Mouse (Mus musculus) heart, embryonic 10.5 days (tissue): Measurements from ENCODE around the gene Pycard. TPM values are rescaled to one million over a fixed set of nuclear protein-coding genes. Genes with fewer than 3 reads are reported as not detected.

ENCODE experiments used
- DNase-seq: peaks from one replicate; pipeline ENCODE4 v3.0.0-alpha.2; 2017; ENCODE audit warnings: low spot score
- H3K27ac ChIP-seq: fragments of 300-500 bp; sonication (generic); 2 replicates; pipeline ENCODE4 v1.5.1; 2016; ENCODE audit warnings: mild to moderate bottlenecking
- H3K27me3 ChIP-seq: fragments of 300-500 bp; sonication (generic); 2 replicates; pipeline ENCODE4 v1.6.1; 2016; ENCODE audit warnings: mild to moderate bottlenecking; ENCODE audit not compliant: poor library complexity, insufficient read depth, severe bottlenecking
- H3K36me3 ChIP-seq: fragments of 300-500 bp; sonication (generic); 2 replicates; pipeline ENCODE4 v1.6.1; 2016; ENCODE audit warnings: mild to moderate bottlenecking, moderate library complexity
- H3K4me1 ChIP-seq: fragments of 300-500 bp; sonication (generic); 2 replicates; pipeline ENCODE4 v1.6.1; 2016; ENCODE audit warnings: mild to moderate bottlenecking
- H3K4me3 ChIP-seq: fragments of 300-500 bp; sonication (generic); 2 replicates; pipeline ENCODE4 v1.5.1; 2016; ENCODE audit warnings: mild to moderate bottlenecking, moderate library complexity
- H3K9me3 ChIP-seq: fragments of 300-500 bp; sonication (generic); 2 replicates; pipeline ENCODE4 v1.6.1; 2016; ENCODE audit warnings: mild to moderate bottlenecking, moderate library complexity
- WGBS: fragments of 180-500 bp; shearing (Covaris S2); methylation state at CpG from one replicate; pipeline ENCODE4 v1.1.7; 2016; 5-methylcytosine and 5-hydroxymethylcytosine counted together
- polyA plus RNA-seq: library from polyadenylated mRNA; unstranded; fragments of >200 nt; fragmentation: Nextera tagmentation; extraction: Ambion mirVana; gene quantifications from 2 replicates; pipeline ENCODE4 v1.2.1, GENCODE M21; 2016

Gene Pycard
- polyA plus RNA-seq, 1 experiment from 2014 or later = 27.8 TPM

- Histone ChIP-seq H3K4me3 (peak overlapping the region; percentile 57), H3K9me3 (no peaks in the 10 kb centered on the region), H3K27ac (peak overlapping the region; percentile 77; the same call in 1 of the 2 replicates), H3K4me1 (peaks cover 22% of the 10 kb centered on the region), H3K27me3 (no peaks in the 10 kb centered on the region), H3K36me3 (peaks cover 30% of the 10 kb centered on the region)
- WGBS = 43% methylated on average over 5 of the region's 5 CpGs
- DNase-seq = no peak
Measured at GRCm38 (mm10) chr7:127992488-127993340, 953 bp downstream of the Pycard start.

DNA sequence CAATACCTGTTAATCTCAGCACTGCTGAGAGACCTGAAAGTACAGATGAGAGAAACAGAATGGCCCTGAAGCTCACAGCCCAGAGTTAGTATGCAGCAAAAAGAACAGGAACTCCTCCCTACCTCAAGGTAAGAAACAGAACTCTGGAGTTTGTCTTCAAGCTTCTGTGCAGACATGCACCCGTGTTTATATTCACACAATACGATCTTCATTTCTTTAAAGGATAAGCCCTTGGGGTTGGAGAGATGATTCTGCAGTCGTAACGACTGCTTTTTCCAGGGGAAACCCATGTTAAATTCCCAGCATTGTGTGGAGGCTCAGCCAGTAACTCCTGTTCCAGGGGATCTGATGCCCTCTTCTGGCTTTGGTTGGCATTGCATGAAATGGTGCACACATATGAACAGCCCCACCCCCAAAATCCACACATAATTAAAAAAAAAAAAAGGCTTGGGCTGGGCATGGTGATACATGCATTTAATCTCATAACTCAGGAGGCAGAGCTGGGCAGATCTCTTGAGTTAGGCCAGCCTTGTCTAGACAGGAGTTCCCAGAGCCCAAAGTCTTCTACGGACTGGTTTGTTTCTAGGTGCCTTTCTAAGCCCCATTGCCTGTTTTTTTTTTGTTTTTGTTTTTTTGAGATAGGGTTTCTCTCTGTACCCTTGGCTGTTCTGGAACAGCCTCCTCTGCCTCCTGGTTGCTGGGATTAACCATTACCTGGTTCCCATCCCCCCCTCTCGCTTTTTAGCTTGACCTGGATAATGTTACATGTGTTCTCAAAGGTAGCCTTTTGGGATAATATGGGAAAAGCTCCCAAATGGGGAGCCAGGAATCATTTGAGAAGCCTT, 1.8 kb downstream of the Pycard start:
- peaks cover 38% of the 10 kb centered on the region for H3K36me3 ChIP-seq
- no peaks in the 10 kb centered on the region for H3K27me3 ChIP-seq
- no peak overlapping the region for H3K4me3 ChIP-seq
- no peaks in the 10 kb centered on the region for H3K9me3 ChIP-seq
- DNase-seq = peak; percentile 74
- peaks cover 22% of the 10 kb centered on the region for H3K4me1 ChIP-seq
- H3K27ac ChIP-seq = no peak overlapping the region
- WGBS = 51% methylated on average over 6 of the region's 6 CpGs

DNA sequence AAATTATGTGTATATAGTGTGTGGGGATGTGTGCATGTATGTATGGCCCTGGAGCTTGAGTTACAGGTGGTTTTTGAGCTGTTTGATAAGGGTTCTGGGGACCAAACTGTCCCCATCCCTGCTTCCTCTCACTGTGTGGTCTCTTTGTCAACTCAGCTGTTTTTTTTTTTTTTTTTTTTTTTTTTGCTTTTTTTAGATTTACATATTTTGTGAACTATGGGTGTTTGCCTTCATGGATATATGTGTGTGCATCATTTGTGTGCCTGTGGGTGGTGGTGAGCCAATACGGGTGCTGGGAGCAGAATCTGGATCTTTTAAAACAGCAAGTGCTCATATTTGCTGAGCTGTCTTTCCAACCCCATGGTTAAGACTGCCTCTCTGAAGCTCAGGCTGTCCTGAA, 4.8 kb downstream of the Pycard start:
- H3K36me3 ChIP-seq = peaks cover 68% of the 10 kb centered on the region
- H3K27me3 ChIP-seq = no peaks in the 10 kb centered on the region
- WGBS = 88% methylated on average over 1 of the region's 1 CpGs
- H3K4me1 ChIP-seq = peaks cover 20% of the 10 kb centered on the region
- H3K27ac ChIP-seq = no peak overlapping the region
- no peak for DNase-seq
- H3K9me3 ChIP-seq = no peaks in the 10 kb centered on the region
- H3K4me3 ChIP-seq = no peak overlapping the region

DNA sequence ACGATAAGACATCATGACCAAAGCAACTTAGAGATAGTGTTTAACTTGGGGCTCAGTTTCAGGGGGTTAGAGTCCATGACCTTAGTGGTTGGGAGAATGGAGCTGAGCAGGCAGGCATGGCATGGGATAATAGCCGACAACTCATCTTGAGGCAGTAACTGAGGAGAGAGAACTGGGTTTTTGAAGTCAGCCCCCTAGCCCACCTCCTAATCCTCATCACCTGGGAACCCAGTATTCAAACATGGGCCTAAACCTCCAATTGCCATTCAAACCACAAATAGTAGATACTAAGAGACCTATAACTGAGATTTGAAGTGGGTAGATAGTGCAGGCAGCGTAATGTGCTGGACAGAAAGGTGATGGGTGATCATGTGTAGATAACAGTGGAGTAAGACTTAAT, 13.1 kb downstream of the Pycard start:
- Histone ChIP-seq H3K36me3 (peaks cover 100% of the 10 kb centered on the region), H3K27ac (no peak overlapping the region), H3K4me3 (no peak overlapping the region), H3K27me3 (no peaks in the 10 kb centered on the region), H3K9me3 (no peaks in the 10 kb centered on the region), H3K4me1 (no peaks in the 10 kb centered on the region)
- WGBS = 95% methylated on average over 3 of the region's 3 CpGs
- DNase-seq = peak; percentile 53

DNA sequence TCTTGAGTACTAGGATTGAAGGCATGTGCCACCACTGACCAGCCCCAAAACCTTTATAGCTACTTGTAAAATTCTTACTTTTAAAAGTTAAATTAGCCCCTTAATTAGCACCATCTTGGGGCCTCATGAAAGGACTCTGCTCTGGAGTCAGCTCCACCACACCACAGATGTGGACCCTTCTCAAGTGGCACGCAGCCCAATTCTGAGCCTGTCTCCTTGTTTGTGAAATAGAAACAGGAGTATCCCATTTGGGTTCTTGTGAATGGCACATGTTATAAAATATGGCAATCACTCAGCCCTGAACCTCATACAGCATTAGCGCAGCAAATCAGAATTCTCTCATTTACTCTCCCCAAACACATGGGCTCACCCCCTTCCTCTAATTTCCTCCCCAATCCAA, 14.8 kb downstream of the Pycard start:
- DNase-seq = peak; percentile 58
- no peaks in the 10 kb centered on the region for H3K9me3 ChIP-seq
- WGBS = 99% methylated on average over 2 of the region's 2 CpGs
- no peaks in the 10 kb centered on the region for H3K4me1 ChIP-seq
- H3K27me3 ChIP-seq = no peaks in the 10 kb centered on the region
- no peak overlapping the region for H3K4me3 ChIP-seq
- H3K27ac ChIP-seq = no peak overlapping the region
- H3K36me3 ChIP-seq = peaks cover 100% of the 10 kb centered on the region

DNA sequence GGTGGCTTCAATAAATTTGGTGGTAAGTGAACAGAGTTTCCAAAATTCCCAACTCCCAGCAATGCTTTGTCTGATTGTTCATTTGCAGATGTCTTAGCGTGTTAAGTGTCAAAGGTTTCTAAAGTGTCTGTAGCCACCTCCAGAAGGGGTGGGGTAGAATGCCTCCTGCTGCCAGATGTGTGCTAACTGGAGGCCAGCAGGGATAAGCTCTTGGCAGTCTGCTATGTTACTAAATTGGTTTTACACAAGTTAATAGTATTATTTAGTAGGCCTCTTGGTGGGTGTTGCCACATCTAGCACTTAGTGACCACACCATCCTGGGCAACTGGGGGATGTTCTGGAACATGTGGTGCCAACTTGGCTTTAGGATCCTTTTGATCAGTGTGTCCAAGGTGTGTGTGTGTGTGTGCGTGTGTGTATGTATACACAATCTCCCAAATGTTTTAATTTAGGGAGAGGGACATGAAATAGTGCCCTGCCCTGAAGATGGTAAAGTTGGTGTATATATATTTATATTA, 19.2 kb downstream of the Pycard start:
- no peaks in the 10 kb centered on the region for H3K9me3 ChIP-seq
- 94% methylated on average over 2 of the region's 2 CpGs for WGBS
- 0 out of 2 replicates have a peak, but pooled peaks cover 2% of the 10 kb centered on the region for H3K4me1 ChIP-seq
- H3K27me3 ChIP-seq = no peaks in the 10 kb centered on the region
- DNase-seq = no peak
- no peak overlapping the region for H3K27ac ChIP-seq
- H3K4me3 ChIP-seq = no peak overlapping the region
- H3K36me3 ChIP-seq = peaks cover 100% of the 10 kb centered on the region

DNA sequence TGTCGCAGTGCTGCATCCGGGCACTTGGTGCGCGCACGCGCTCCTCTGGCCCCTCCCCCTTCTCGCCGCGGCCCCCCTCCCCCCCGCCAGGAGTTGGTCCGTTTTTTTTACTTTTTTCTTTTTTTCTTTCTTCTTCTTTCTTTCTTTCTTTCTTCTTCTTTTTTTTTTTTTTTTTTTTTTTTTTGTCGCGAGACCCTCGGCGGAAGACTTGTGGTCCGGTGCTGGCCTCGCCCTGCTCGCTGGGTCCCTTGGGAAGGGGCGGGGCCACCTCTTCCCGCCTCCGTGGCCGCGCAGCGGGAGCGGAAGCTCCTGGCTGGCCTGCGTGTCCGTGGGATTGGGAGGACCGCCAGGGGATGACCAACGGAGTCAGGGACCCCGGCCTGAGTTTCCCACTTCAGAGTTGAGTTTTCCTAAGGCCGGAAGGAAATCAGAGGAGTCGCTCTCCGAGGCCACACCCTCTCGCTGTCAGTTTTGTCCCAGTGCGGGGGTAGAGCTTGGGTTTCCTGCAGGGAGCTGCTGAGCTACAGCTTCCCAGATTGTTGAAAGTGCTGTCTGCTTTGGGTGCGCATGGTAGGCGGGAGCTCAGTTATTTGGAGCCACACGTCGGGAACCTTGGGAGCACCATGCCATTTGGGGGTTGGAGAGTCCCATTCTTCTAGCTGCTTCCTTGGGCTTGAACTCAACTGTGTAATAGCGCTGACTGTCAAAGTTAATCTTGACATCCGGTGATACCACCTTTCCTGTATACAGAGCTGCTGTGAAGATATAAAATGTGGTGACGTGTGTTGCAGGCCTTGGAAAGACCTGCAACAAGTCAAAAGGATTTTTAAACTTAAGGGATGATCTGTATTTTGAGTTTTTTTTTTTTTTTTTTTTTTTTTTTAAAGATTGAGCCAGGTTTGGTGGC, 25.5 kb downstream of the Pycard start:
- Histone ChIP-seq H3K27ac (peak overlapping the region; percentile 100), H3K4me3 (peak overlapping the region; percentile 99), H3K27me3 (no peaks in the 10 kb centered on the region), H3K9me3 (no peaks in the 10 kb centered on the region), H3K4me1 (peaks cover 13% of the 10 kb centered on the region; the same call in 1 of the 2 replicates), H3K36me3 (peaks cover 42% of the 10 kb centered on the region)
- peak; percentile 89 for DNase-seq
- 1% methylated on average over 42 of the region's 42 CpGs for WGBS

- H3K9me3 ChIP-seq = no peaks in the 10 kb centered on the region
- WGBS = under 1% methylated on average over 92 of the region's 92 CpGs
- peaks cover 13% of the 10 kb centered on the region; the same call in 1 of the 2 replicates for H3K4me1 ChIP-seq
- no peaks in the 10 kb centered on the region for H3K27me3 ChIP-seq
- peak; percentile 94 for DNase-seq
- peak within 1 kb of the TSS; percentile 100 for H3K27ac ChIP-seq
- H3K4me3 ChIP-seq = peak within 1 kb of the TSS; percentile 99
- H3K36me3 ChIP-seq = peaks cover 32% of the 10 kb centered on the region
Measured at GRCm38 (mm10) chr7:127967004-127967921, 26.4 kb downstream of the Pycard start, which contains the start of gene Fus. Gene Fus (plus strand): TSS chr7:127967457.

GRCm38 (mm10) chr7:127966371-127966918, 27.2 kb downstream of the Pycard start:
- no peak for DNase-seq
- H3K36me3 ChIP-seq = peaks cover 24% of the 10 kb centered on the region
- H3K27me3 ChIP-seq = no peaks in the 10 kb centered on the region
- H3K4me3 ChIP-seq = peak overlapping the region; percentile 99
- 17% methylated on average over 10 of the region's 10 CpGs for WGBS
- H3K4me1 ChIP-seq = peaks cover 13% of the 10 kb centered on the region; the same call in 1 of the 2 replicates
- peak overlapping the region; percentile 100 for H3K27ac ChIP-seq
- H3K9me3 ChIP-seq = no peaks in the 10 kb centered on the region

DNA sequence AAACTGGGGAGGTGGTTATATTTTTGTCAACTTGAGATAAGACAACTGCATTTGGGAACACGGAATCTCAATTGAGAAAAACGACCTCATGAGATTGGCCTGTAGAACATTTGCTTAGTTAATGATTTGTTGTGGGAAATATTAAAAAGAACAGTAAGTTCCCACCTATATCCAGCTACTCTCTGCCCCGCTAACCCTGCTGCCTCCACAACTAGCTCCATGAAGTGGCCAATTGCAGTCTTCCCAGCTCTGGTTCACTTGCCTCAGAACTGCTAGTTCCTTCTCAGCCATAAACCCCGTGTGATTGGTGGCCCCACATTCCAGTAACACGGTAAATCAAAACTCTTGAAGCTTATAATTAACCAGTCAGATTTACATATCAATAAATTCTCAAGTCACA, 34.3 kb downstream of the Pycard start:
- no peaks in the 10 kb centered on the region for H3K4me1 ChIP-seq
- no peaks in the 10 kb centered on the region for H3K36me3 ChIP-seq
- H3K4me3 ChIP-seq = no peak overlapping the region
- H3K9me3 ChIP-seq = no peaks in the 10 kb centered on the region
- WGBS = 57% methylated on average over 5 of the region's 5 CpGs
- no peak for DNase-seq
- H3K27me3 ChIP-seq = no peaks in the 10 kb centered on the region
- H3K27ac ChIP-seq = no peak overlapping the region

- 32% methylated on average over 13 of the region's 13 CpGs for WGBS
- H3K27ac ChIP-seq = no peak overlapping the region
Measured at GRCm38 (mm10) chr7:127952864-127953581, 40.6 kb downstream of the Pycard start.

More at GRCm38 (mm10) chr7:127952864-127953581, 40.6 kb downstream of the Pycard start:
- Histone ChIP-seq H3K27me3 (no peaks in the 10 kb centered on the region), H3K4me1 (no peaks in the 10 kb centered on the region), H3K9me3 (no peaks in the 10 kb centered on the region), H3K36me3 (no peaks in the 10 kb centered on the region), H3K4me3 (no peak overlapping the region)
- DNase-seq = no peak
